Mouse (Mus musculus) midbrain, embryonic 15.5 days (tissue): ENCODE measurements around the gene Rnf4. TPM values are rescaled to one million over a fixed set of nuclear protein-coding genes. Genes with fewer than 3 reads are reported as not detected.

Source experiments
- ATAC-seq: fragments of 200-750 bp; cut with Nextera tagmentation; replicated peaks from 2 replicates; pipeline ENCODE4 v1.8.0; 2017; ENCODE audit warnings: moderate TSS enrichment
- H3K27ac ChIP-seq: fragments of 300-500 bp; sonication (generic); 2 replicates; pipeline ENCODE4 v1.5.1; 2015; ENCODE audit warnings: mild to moderate bottlenecking, inconsistent platforms
- H3K27me3 ChIP-seq: fragments of 300-500 bp; sonication (generic); replicated peaks from 2 replicates; pipeline ENCODE4 v1.6.1; 2015; ENCODE audit warnings: inconsistent platforms
- H3K36me3 ChIP-seq: fragments of 300-500 bp; sonication (generic); replicated peaks from 2 replicates; pipeline ENCODE4 v1.6.1; 2015; ENCODE audit warnings: inconsistent platforms
- H3K4me1 ChIP-seq: fragments of 300-500 bp; sonication (generic); 2 replicates; pipeline ENCODE4 v1.6.1; 2015; ENCODE audit warnings: inconsistent platforms
- H3K4me2 ChIP-seq: fragments of 300-500 bp; sonication (generic); 2 replicates; pipeline ENCODE4 v1.6.1; 2015; ENCODE audit warnings: inconsistent platforms, mild to moderate bottlenecking, moderate library complexity
- H3K4me3 ChIP-seq: fragments of 300-500 bp; sonication (generic); 2 replicates; pipeline ENCODE4 v1.5.1; 2015; ENCODE audit warnings: mild to moderate bottlenecking, inconsistent platforms
- H3K9ac ChIP-seq: fragments of 300-500 bp; sonication (generic); 2 replicates; pipeline ENCODE4 v1.6.1; 2015; ENCODE audit warnings: mild to moderate bottlenecking, inconsistent platforms
- H3K9me3 ChIP-seq: fragments of 300-500 bp; sonication (generic); 2 replicates; pipeline ENCODE4 v1.6.1; 2016; ENCODE audit warnings: inconsistent platforms
- WGBS: fragments of 180-500 bp; shearing (Covaris S2); methylation state at CpG from one replicate; pipeline ENCODE4 v1.1.7; 2015; ENCODE audit warnings: mixed read lengths; 5-methylcytosine and 5-hydroxymethylcytosine counted together
- polyA plus RNA-seq: library from polyadenylated mRNA; unstranded; fragments of >200 nt; fragmentation: Nextera tagmentation; extraction: Ambion mirVana; gene quantifications from 2 replicates; pipeline ENCODE4 v1.2.1, GENCODE M21; 2015

Rnf4 gene
- polyA plus RNA-seq, 1 experiment from 2014 or later, result 132 TPM

DNA sequence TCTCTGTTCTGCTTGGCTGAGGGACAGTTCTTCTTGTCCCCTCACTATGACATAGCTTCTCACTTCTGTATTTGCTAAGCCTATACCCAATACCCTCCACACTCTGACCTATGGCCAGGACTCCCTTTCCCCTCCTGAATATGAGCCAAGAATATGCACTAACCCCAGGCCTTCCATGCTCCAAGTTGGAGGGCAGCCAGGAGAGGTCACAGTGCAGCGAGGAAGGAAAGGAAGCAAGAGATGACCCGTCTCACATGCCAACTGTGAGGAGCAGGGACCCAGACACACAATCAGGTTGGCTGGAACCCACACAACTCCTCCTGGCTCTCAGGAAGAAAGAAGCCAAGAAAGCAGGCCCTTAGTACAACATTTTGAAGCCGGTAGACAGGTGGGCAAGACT lies 27.1 kb upstream of the Rnf4 start:
- WGBS, result 83% methylated on average over 3 of the region's 3 CpGs
- no peaks in the 10 kb centered on the region for H3K4me1 ChIP-seq
- ATAC-seq, result no peak

DNA sequence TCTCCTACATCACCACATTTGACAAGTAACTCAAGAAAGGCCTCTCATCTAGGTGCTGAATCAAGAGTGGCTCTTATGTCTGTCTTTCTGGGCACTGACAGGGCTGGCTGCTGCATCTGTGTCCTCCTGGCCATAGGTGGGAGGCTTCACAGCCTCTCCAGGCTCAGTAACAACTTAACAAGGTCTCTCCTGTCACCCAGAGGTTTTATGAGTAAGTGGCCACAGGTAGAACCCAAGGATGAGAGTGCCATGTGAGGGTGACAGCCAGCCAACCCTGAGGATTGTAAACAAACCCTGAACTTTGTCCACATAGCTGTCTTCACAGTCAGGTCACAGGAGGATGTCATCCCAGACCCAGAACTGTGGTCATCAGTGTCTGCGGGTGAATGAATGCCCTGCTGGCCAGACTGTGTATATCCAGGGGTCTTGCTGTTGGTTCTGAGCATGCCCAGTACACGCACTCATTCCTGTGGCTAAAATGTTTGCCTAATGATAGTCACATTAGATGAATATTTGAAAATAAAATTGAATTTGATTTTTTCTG lies 16.5 kb upstream of the Rnf4 start:
- Histone ChIP-seq H3K9ac (no peak overlapping the region), H3K36me3 (no peaks in the 10 kb centered on the region), H3K9me3 (no peaks in the 10 kb centered on the region), H3K4me1 (no peaks in the 10 kb centered on the region), H3K4me3 (no peak overlapping the region), H3K27ac (no peak overlapping the region), H3K4me2 (no peak overlapping the region), H3K27me3 (no peaks in the 10 kb centered on the region)
- ATAC-seq, result no peak
- 70% methylated on average over 2 of the region's 2 CpGs for WGBS

More for the DNA sequence above, 27.1 kb upstream of the Rnf4 start:
- H3K4me3 ChIP-seq, result no peak overlapping the region
- no peak overlapping the region for H3K27ac ChIP-seq
- no peak overlapping the region for H3K9ac ChIP-seq
- no peaks in the 10 kb centered on the region for H3K27me3 ChIP-seq
- H3K4me2 ChIP-seq, result no peak overlapping the region
- H3K9me3 ChIP-seq, result no peaks in the 10 kb centered on the region
- H3K36me3 ChIP-seq, result no peaks in the 10 kb centered on the region

GRCm38 (mm10) chr5:34321236-34321635 lies 14.9 kb upstream of the Rnf4 start:
- H3K27ac ChIP-seq, result no peak overlapping the region
- H3K4me3 ChIP-seq, result no peak overlapping the region
- H3K36me3 ChIP-seq, result no peaks in the 10 kb centered on the region
- peaks cover 3% of the 10 kb centered on the region; the same call in 1 of the 2 replicates for H3K4me1 ChIP-seq
- no peaks in the 10 kb centered on the region for H3K27me3 ChIP-seq
- H3K4me2 ChIP-seq, result no peak overlapping the region
- no peak for ATAC-seq
- no peaks in the 10 kb centered on the region for H3K9me3 ChIP-seq
- 88% methylated on average over 4 of the region's 4 CpGs for WGBS
- no peak overlapping the region for H3K9ac ChIP-seq

DNA sequence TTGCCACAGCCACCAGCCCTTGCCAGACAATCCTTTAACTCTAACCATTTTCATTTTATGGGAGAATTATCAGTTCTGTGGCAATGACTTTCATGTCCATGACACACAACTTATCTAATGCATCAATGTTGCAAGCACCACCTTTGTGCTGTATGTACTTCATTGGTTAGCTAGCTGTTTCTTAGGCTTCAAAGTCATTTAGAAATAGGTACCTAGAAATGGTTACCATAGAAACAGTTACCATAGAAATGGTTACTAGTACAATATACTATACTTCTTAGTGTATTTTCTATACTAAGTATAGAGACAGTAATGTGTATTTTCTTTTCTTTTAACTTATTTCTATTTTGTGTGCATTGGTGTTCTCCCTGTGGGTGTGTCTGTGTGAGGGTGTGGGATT lies 10.8 kb upstream of the Rnf4 start:
- H3K4me3 ChIP-seq, result no peak overlapping the region
- H3K9me3 ChIP-seq, result no peaks in the 10 kb centered on the region
- no peak overlapping the region for H3K9ac ChIP-seq
- no peaks in the 10 kb centered on the region for H3K36me3 ChIP-seq
- no peak overlapping the region for H3K4me2 ChIP-seq
- no peaks in the 10 kb centered on the region for H3K27me3 ChIP-seq
- H3K27ac ChIP-seq, result no peak overlapping the region
- no peak for ATAC-seq
- H3K4me1 ChIP-seq, result peaks cover 13% of the 10 kb centered on the region

DNA sequence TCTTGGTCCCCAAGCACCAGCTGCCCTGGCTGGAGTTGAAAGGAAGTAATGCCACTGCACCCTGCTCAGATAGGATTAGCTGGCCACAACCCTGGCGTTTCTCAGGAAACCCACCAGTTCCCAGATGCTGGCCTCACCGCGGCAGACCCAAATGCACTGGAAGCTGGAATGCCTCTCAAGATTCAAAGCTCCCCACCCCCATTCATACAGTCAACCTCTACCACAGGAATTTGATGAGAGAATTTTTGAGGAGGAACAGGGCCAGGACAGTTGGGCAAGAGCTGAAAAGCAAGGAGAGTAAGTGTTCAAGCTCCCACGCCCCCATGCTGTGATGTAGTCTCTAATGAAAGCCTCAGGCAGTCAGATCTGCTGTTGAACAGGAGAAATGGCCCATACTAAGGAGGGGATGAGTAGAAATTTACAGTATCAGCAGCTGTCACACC lies 9.8 kb upstream of the Rnf4 start:
- Histone ChIP-seq H3K4me2 (no peak overlapping the region), H3K4me1 (peaks cover 13% of the 10 kb centered on the region), H3K27me3 (no peaks in the 10 kb centered on the region), H3K9ac (no peak overlapping the region), H3K27ac (no peak overlapping the region), H3K4me3 (no peak overlapping the region), H3K9me3 (no peaks in the 10 kb centered on the region), H3K36me3 (no peaks in the 10 kb centered on the region)
- ATAC-seq, result no peak
- 18% methylated on average over 4 of the region's 4 CpGs for WGBS

DNA sequence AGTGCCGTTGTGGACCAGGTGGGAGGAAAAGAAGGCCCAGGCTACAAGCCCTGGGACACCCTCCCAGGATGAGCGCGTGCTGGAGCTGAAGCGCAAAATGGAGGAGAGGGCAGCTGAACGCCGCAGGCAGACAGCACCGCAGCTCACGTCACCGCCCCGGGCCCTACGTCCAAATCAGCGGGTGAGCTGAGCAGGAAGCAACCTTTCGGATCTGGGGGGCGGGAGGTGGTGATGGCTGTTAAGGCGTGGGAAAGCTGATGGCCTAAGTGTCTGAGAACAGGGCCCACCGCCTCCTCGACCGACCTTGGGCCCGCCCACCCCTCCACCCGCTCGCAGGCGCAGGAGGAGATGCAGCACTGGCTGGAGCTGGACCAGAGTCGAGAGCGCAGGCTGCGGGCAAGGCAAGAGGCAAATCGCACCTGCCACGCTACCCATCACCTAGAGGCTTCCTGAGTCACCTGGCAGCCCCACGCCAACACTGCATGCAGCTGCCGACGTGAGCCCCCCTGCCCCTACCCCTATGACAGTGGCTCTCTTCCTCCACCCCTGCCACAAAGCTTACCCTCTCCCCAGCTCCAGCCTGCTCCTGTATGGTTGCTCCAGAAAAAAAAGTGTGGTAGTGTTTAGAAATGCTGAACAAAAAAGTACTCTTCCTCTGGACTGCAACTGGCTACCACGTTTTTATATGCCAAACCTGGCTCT lies 9.1 kb upstream of the Rnf4 start:
- Histone ChIP-seq H3K4me3 (peak overlapping the region; percentile 32), H3K4me1 (peaks cover 13% of the 10 kb centered on the region), H3K4me2 (peak overlapping the region; percentile 53), H3K9me3 (no peaks in the 10 kb centered on the region), H3K36me3 (no peaks in the 10 kb centered on the region), H3K9ac (peak overlapping the region; percentile 39), H3K27ac (peak overlapping the region; percentile 39; the same call in 1 of the 2 replicates), H3K27me3 (no peaks in the 10 kb centered on the region)
- 13% methylated on average over 31 of the region's 31 CpGs for WGBS
- peak; percentile 69 for ATAC-seq

GRCm38 (mm10) chr5:34330136-34330535 lies 6.0 kb upstream of the Rnf4 start:
- no peaks in the 10 kb centered on the region for H3K36me3 ChIP-seq
- no peak overlapping the region for H3K9ac ChIP-seq
- no peak overlapping the region for H3K4me3 ChIP-seq
- no peak overlapping the region for H3K27ac ChIP-seq
- H3K4me2 ChIP-seq, result no peak overlapping the region
- H3K27me3 ChIP-seq, result no peaks in the 10 kb centered on the region
- no peak for ATAC-seq
- H3K4me1 ChIP-seq, result peaks cover 14% of the 10 kb centered on the region
- 84% methylated on average over 2 of the region's 2 CpGs for WGBS
- no peaks in the 10 kb centered on the region for H3K9me3 ChIP-seq

GRCm38 (mm10) chr5:34334081-34334480 lies 2.0 kb upstream of the Rnf4 start:
- no peaks in the 10 kb centered on the region for H3K36me3 ChIP-seq
- H3K4me3 ChIP-seq, result no peak overlapping the region
- WGBS, result 84% methylated on average over 1 of the region's 1 CpGs
- H3K27me3 ChIP-seq, result no peaks in the 10 kb centered on the region
- H3K4me2 ChIP-seq, result no peak overlapping the region
- H3K4me1 ChIP-seq, result peaks cover 21% of the 10 kb centered on the region
- ATAC-seq, result no peak
- no peak overlapping the region for H3K27ac ChIP-seq
- H3K9ac ChIP-seq, result no peak overlapping the region
- H3K9me3 ChIP-seq, result no peaks in the 10 kb centered on the region

GRCm38 (mm10) chr5:34335539-34336096 lies 471 bp upstream of the Rnf4 start:
- Histone ChIP-seq H3K4me2 (peak overlapping the region; percentile 90), H3K27me3 (no peaks in the 10 kb centered on the region), H3K36me3 (no peaks in the 10 kb centered on the region), H3K27ac (peak overlapping the region; percentile 86), H3K9me3 (no peaks in the 10 kb centered on the region), H3K4me1 (peaks cover 22% of the 10 kb centered on the region), H3K9ac (peak overlapping the region; percentile 88), H3K4me3 (peak overlapping the region; percentile 87)
- peak; percentile 76 for ATAC-seq
- WGBS, result 2% methylated on average over 21 of the region's 21 CpGs

DNA sequence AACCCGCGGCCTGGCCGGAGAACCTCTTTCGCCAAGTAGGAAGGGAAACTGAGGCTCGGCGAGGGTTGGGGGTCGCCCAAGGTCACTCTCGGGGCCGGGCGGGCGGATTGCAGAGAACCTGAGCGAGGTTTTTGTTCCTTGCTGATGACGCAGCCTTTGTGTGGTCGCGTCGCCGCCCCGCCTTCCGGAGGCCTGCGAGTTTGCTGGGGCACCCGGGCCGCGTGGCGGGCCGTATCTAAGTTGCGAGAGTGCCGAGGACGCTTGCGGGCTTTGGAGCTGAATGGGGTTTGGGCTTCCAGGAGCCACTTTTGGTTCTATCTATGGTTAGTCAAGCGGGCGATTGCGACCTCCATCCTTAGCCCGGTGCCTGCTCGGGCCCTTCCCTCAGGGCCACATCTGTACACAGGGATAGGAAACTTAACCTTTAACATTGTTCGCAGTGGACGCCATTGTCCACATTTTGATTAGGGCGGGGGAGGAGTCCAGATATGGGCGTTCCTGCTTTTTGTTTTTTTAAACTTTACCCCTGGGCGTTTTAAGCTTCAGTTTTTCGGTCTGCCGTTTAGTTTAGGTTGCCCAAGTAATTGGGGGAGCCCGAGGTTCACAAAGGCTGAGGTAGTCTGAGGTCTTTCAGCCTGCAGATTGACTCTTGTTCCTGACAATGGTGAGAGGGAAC lies 824 bp downstream of the Rnf4 start:
- ATAC-seq, result peak; percentile 30; the same call in 1 of the 2 replicates

GRCm38 (mm10) chr5:34340246-34340645 lies 4.2 kb downstream of the Rnf4 start:
- H3K4me2 ChIP-seq, result no peak overlapping the region
- WGBS, result 95% methylated on average over 6 of the region's 6 CpGs

More for the DNA sequence above, 824 bp downstream of the Rnf4 start:
- peak overlapping the region; percentile 89 for H3K27ac ChIP-seq
- H3K4me1 ChIP-seq, result peaks cover 22% of the 10 kb centered on the region
- peak overlapping the region; percentile 87 for H3K9ac ChIP-seq
- no peaks in the 10 kb centered on the region for H3K9me3 ChIP-seq
- no peaks in the 10 kb centered on the region for H3K36me3 ChIP-seq
- H3K27me3 ChIP-seq, result no peaks in the 10 kb centered on the region
- WGBS, result under 1% methylated on average over 42 of the region's 42 CpGs
- peak overlapping the region; percentile 68 for H3K4me2 ChIP-seq
- peak overlapping the region; percentile 87 for H3K4me3 ChIP-seq

GRCm38 (mm10) chr5:34352084-34352631 lies 16.1 kb downstream of the Rnf4 start:
- no peaks in the 10 kb centered on the region for H3K4me1 ChIP-seq
- no peak overlapping the region for H3K4me2 ChIP-seq
- 97% methylated on average over 3 of the region's 3 CpGs for WGBS
- no peak for ATAC-seq
- no peaks in the 10 kb centered on the region for H3K9me3 ChIP-seq
- H3K4me3 ChIP-seq, result no peak overlapping the region
- no peak overlapping the region for H3K27ac ChIP-seq
- H3K9ac ChIP-seq, result no peak overlapping the region
- H3K36me3 ChIP-seq, result peaks cover 62% of the 10 kb centered on the region
- H3K27me3 ChIP-seq, result no peaks in the 10 kb centered on the region

More at GRCm38 (mm10) chr5:34340246-34340645, 4.2 kb downstream of the Rnf4 start:
- Histone ChIP-seq H3K9ac (no peak overlapping the region), H3K4me3 (no peak overlapping the region), H3K9me3 (no peaks in the 10 kb centered on the region), H3K27me3 (no peaks in the 10 kb centered on the region), H3K36me3 (peaks cover 10% of the 10 kb centered on the region; the same call in 1 of the 2 replicates), H3K27ac (no peak overlapping the region), H3K4me1 (peaks cover 20% of the 10 kb centered on the region)
- ATAC-seq, result no peak
